Mouse (Mus musculus): ENCODE results near the gene Axin1. TPM values are rescaled to one million over a fixed set of nuclear protein-coding genes. Genes with fewer than 3 reads are reported as not detected.
"Not testable (repeated sequence)": the region's sequence is repeated elsewhere in the genome, so short reads cannot be mapped to it uniquely, and the experiment has no call there.

Gene Axin1
- polyA plus RNA-seq, 1 experiment from 2014 or later = 27.7 TPM

DNA sequence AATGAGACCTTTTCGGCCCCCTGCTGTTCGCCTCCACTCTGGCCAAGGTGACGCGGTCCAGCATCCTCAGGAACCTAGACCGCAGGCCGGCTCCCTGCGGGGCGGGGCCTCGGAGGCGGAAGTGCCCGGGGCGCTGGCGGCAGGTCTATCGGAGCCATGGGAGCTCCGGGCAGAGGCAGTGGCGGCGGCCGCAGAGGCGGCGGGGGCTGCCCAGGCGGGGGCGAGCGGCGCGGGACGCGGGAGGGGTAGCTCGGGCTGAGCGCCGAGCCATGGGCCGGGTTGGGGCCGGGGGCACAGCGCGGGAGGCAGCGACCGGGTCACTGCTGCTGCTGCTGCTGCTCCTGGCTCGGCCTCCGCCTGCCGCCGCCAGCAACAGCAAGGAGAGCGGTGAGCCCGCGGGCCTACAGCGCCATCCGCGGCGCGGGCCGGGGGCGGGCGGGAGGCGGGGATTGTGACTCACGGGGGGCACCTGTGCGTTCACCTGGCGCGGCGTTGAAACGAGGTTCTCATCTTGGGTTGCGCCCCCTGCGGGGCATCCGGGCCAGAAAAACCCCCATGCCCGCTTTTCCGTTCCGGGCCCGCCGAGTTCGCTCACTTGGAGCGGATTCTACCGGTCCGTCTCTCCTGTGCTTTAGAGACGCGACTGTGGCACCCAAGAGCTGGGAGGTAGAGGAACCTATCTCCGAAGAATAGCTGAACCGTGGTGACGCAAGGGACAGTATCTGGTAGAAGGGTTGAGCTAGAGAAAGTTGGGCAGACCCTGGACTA, 25.1 kb upstream of the Axin1 start, which contains the start of gene Tmem8:
TSS of gene Tmem8 (plus strand) at position 119 of the 768 bp plus-strand sequence.
- peak within 1 kb of the TSS; percentile 63 for H3K4me3 ChIP-seq (ENCODE audit: low read depth, low read length)
- peak within 1 kb of the TSS; percentile 64 for H3K9ac ChIP-seq
- H3K4me1 ChIP-seq (ENCODE audit: insufficient read depth) = no peaks in the 10 kb centered on the region
- DNase-seq (peak; percentile 72), ATAC-seq (ENCODE audit: insufficient read depth) (peak; percentile 69)
- no peak within 1 kb of the TSS for H3K27ac ChIP-seq (ENCODE audit: low read depth)
- H3K36me3 ChIP-seq (ENCODE audit: insufficient read depth) = no peaks in the 10 kb centered on the region
- no peaks in the 10 kb centered on the region for H3K9me3 ChIP-seq (ENCODE audit: low read depth, low read length)
- H3K4me2 ChIP-seq = peak within 1 kb of the TSS; percentile 95
- H3K27me3 ChIP-seq (ENCODE audit: insufficient read depth, low read length) = peaks cover 70% of the 10 kb centered on the region
- WGBS = under 1% methylated on average over 72 of the region's 75 CpGs
- TF ChIP-seq CTCF (IDR thresholded peaks at IDR 0.05; ENCODE audit: low read depth) = peak; percentile 45

DNA sequence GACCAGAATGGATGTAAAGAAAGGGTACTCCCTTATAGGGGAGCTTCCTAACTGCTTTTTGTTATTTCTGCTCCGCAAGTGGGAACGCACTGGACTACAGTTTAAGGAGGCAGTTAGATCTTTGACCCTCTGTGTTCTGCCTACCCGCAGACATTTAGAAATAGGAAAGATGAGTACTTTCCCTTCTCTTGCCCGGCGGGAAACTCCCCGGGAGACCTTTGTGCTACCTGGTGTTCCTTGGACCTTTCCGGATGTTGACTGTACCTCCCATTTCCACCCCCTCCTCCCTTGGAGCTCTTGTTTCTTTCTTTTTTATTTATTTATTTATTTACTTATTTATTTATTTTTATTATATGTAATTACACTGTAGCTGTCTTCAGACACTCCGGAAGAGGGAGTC, 24.4 kb upstream of the Axin1 start:
- H3K9ac ChIP-seq = no peak overlapping the region
- 14% methylated on average over 8 of the region's 8 CpGs for WGBS

DNA sequence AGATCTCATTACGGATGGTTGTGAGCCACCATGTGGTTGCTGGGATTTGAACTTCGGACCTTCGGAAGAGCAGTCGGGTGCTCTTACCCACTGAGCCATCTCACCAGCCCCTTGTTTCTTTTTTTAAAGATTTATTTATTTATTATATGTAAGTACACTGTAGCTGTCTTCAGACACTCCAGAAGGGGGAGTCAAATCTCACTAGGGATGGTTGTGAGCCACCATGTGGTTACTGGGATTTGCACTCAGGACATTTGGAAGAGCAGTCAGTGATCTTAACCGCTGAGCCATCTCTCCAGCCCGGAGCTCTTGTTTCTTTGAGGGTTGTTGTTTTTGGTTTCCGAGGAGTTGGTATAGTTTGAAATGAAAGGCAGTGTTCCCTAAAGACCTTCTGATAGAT, 24.0 kb upstream of the Axin1 start:
- H3K4me1 ChIP-seq (ENCODE audit: insufficient read depth); H3K9me3 ChIP-seq (ENCODE audit: low read depth, low read length); ATAC-seq (ENCODE audit: insufficient read depth); DNase-seq; H3K4me2 ChIP-seq; H3K9ac ChIP-seq; H3K4me3 ChIP-seq (ENCODE audit: low read depth, low read length); H3K36me3 ChIP-seq (ENCODE audit: insufficient read depth); H3K27ac ChIP-seq (ENCODE audit: low read depth): not testable (repeated sequence)
- whole genome bisulfite sequencing = 61% methylated on average over 7 of the region's 7 CpGs
- H3K27me3 ChIP-seq (ENCODE audit: insufficient read depth, low read length) = peaks cover 75% of the 10 kb centered on the region

More for the DNA sequence above, 24.4 kb upstream of the Axin1 start:
- no peak for TF ChIP-seq CTCF (IDR thresholded peaks at IDR 0.05; ENCODE audit: low read depth)
- peak overlapping the region; percentile 63 for H3K4me3 ChIP-seq (ENCODE audit: low read depth, low read length)
- ATAC-seq (ENCODE audit: insufficient read depth) (no peak), DNase-seq (no peak)
- H3K27ac ChIP-seq (ENCODE audit: low read depth) = no peak overlapping the region
- H3K4me2 ChIP-seq = peak overlapping the region; percentile 95
- H3K4me1 ChIP-seq (ENCODE audit: insufficient read depth) = no peaks in the 10 kb centered on the region
- no peaks in the 10 kb centered on the region for H3K36me3 ChIP-seq (ENCODE audit: insufficient read depth)
- H3K27me3 ChIP-seq (ENCODE audit: insufficient read depth, low read length) = peaks cover 71% of the 10 kb centered on the region
- H3K9me3 ChIP-seq (ENCODE audit: low read depth, low read length) = no peaks in the 10 kb centered on the region

DNA sequence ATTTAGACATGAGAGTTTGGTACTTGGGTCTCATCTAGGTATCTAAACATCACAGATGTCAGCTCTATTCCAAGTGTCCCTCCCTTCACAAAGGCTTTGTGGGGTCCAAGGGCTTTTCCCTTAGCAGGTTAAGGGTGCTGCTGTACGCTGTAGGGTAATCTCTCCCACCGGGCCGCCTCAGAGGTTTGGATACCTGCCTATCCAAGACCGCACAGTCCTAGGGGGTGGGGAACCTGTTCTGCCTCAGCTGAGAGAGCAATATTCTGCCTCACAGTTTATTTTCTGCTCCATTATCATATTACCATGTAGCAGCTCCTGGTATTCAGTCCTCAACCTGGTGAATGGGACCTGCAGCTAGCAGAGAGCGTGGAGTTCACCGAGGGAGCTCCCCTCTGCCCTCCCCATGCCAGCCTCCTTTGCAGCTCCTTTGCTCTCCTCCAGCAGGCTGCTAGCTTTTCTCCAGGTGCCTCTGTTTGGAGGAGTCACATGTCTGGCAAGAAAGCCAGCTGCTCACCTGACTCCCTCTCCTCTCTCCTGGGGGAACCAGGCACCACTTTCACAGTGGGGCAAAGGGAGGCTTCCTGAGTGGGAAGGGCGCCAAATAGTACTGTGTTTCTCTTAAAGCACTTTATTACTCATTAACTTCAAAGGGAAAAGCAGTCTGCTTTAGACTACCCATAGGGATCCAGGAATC, 23.1 kb upstream of the Axin1 start:
- ATAC-seq (ENCODE audit: insufficient read depth) (no peak), DNase-seq (no peak)
- no peak overlapping the region for H3K9ac ChIP-seq
- peaks cover 72% of the 10 kb centered on the region for H3K27me3 ChIP-seq (ENCODE audit: insufficient read depth, low read length)
- H3K36me3 ChIP-seq (ENCODE audit: insufficient read depth) = no peaks in the 10 kb centered on the region
- 82% methylated on average over 7 of the region's 7 CpGs for WGBS
- H3K4me3 ChIP-seq (ENCODE audit: low read depth, low read length) = no peak overlapping the region
- H3K27ac ChIP-seq (ENCODE audit: low read depth) = no peak overlapping the region
- no peaks in the 10 kb centered on the region for H3K9me3 ChIP-seq (ENCODE audit: low read depth, low read length)
- H3K4me2 ChIP-seq = no peak overlapping the region
- no peaks in the 10 kb centered on the region for H3K4me1 ChIP-seq (ENCODE audit: insufficient read depth)
- no peak for TF ChIP-seq CTCF (IDR thresholded peaks at IDR 0.05; ENCODE audit: low read depth)

DNA sequence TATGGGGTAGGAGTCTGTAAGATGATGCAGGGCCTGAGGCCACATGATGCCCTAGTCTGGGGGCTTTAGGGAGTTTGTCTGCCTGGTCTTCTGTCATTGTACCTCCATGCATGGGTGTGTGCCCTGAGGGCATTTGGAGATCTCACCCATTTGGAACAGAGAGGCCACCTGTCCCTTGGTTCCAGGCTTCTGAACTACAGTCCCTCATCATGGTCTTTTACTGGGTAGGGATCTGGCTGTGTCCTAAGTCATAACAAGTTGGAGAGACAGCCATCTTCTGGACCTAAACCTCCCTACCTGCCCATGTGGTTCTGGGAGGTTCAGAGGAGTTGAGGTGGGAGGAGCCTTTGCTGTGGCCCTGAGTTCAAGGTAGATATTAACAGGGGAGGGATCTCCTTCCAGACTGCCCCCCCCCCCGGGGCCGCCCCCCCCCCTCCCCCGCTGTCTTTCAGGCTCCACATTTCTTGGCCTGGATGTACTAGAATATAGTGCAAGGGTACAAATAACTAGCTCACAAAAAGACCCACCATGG, 22.5 kb upstream of the Axin1 start:
- Histone ChIP-seq H3K27ac (ENCODE audit: low read depth) (no peak overlapping the region), H3K36me3 (ENCODE audit: insufficient read depth) (no peaks in the 10 kb centered on the region), H3K4me1 (ENCODE audit: insufficient read depth) (no peaks in the 10 kb centered on the region), H3K9me3 (ENCODE audit: low read depth, low read length) (no peaks in the 10 kb centered on the region), H3K4me3 (ENCODE audit: low read depth, low read length) (no peak overlapping the region), H3K4me2 (no peak overlapping the region), H3K9ac (no peak overlapping the region), H3K27me3 (ENCODE audit: insufficient read depth, low read length) (peaks cover 65% of the 10 kb centered on the region)
- ATAC-seq (ENCODE audit: insufficient read depth) (no peak), DNase-seq (no peak)
- no peak for TF ChIP-seq CTCF (IDR thresholded peaks at IDR 0.05; ENCODE audit: low read depth)
- WGBS = 53% methylated on average over 3 of the region's 3 CpGs

DNA sequence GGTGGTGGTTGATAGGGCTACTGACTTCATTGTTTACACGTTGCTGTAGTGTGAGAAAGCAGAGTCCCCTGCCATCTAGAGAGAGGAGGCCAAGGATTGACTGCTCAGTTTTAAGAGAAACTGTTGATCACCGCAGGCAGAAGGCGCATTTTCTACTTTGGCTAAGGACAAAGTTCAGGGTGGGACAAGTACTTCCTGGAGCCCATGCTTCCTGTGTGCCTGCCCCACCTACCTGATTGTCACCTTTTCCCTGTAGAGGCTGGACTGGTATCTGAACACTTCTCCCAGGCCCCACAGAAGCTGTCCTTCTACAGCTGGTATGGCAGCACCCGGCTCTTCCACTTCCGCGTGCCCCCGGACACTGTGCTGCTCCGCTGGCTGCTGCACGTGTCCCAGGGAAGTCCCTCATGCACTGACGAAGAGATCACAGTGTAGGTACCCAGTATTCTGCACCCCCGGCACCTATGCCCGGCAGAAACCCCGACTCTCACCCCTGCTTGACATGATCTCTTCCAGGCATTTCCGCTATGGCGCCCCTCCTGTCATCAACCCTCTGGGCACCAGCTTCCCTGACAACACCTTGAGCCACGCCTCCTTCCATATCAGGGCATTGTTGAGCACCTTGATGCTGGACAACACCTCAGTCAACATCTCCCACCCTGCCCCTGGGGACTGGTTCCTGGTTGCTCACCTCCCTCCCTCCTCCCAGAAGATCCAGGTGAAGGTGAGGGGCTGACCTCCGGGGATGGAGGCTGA, 21.8 kb upstream of the Axin1 start:
- H3K36me3 ChIP-seq (ENCODE audit: insufficient read depth) = no peaks in the 10 kb centered on the region
- no peak overlapping the region for H3K4me3 ChIP-seq (ENCODE audit: low read depth, low read length)
- TF ChIP-seq CTCF (IDR thresholded peaks at IDR 0.05; ENCODE audit: low read depth) = no peak
- H3K4me1 ChIP-seq (ENCODE audit: insufficient read depth) = no peaks in the 10 kb centered on the region
- no peak for ATAC-seq (ENCODE audit: insufficient read depth)
- peaks cover 59% of the 10 kb centered on the region for H3K27me3 ChIP-seq (ENCODE audit: insufficient read depth, low read length)
- 75% methylated on average over 17 of the region's 17 CpGs for WGBS
- no peak overlapping the region for H3K4me2 ChIP-seq
- no peak overlapping the region for H3K27ac ChIP-seq (ENCODE audit: low read depth)
- no peak for DNase-seq
- no peaks in the 10 kb centered on the region for H3K9me3 ChIP-seq (ENCODE audit: low read depth, low read length)
- no peak overlapping the region for H3K9ac ChIP-seq

Measured in lung, embryonic 14.5 days (tissue).